Mouse (Mus musculus) lung, adult 2 months (tissue): ENCODE measurements around the gene Uggt2.

ENCODE experiments used
- CTCF ChIP-seq: fragments of 200-500 bp; IDR thresholded peaks from 2 replicates; pipeline ENCODE4 v1.5.1; 2011; ENCODE audit warnings: mild to moderate bottlenecking, low read length, control low read depth; ENCODE audit not compliant: insufficient read depth
- POLR2A ChIP-seq: fragments of 200-500 bp; IDR thresholded peaks from 2 replicates; pipeline ENCODE4 v1.6.1; 2011; ENCODE audit warnings: low read depth, mild to moderate bottlenecking, control low read depth, low read length, borderline replicate concordance; ENCODE audit errors: extremely low read depth

DNA sequence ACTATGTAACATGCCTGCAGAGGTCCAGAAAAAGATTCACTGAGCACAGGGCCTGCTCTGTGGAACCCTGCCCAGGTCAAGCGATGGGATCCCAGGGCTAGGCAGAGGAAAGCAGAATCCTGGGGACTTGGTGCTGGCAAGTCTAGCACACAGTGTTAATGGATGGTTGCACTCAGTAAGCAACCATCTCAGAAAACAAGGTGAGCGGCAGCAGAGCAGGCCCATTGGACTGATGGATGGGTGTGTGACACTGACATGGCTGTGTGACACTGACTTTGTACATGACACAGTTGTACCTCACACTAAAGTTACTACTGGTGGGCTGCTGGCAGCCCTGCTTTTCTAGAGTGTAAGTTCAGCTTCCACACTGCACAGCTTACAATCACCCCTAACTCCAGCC lies 89.7 kb downstream of the Uggt2 start:
- no peak for TF ChIP-seq POLR2A
- no peak for TF ChIP-seq CTCF
